Mouse (Mus musculus) G1E (cell line): Measurements from ENCODE around the gene Plbd1.

Experiments used
- CTCF ChIP-seq: IDR thresholded peaks from 2 replicates; pipeline ENCODE4 v1.5.1; 2012; ENCODE audit warnings: low read depth, low read length, inconsistent platforms, mixed read lengths
- GATA1 ChIP-seq: IDR thresholded peaks from 2 replicates; pipeline ENCODE4 v1.6.1; 2012; ENCODE audit warnings: borderline replicate concordance, low read length, inconsistent platforms, mixed read lengths
- GATA2 ChIP-seq: IDR thresholded peaks from 2 replicates; pipeline ENCODE4 v1.6.1; 2012; ENCODE audit warnings: low read depth, low read length, inconsistent platforms, borderline replicate concordance

DNA sequence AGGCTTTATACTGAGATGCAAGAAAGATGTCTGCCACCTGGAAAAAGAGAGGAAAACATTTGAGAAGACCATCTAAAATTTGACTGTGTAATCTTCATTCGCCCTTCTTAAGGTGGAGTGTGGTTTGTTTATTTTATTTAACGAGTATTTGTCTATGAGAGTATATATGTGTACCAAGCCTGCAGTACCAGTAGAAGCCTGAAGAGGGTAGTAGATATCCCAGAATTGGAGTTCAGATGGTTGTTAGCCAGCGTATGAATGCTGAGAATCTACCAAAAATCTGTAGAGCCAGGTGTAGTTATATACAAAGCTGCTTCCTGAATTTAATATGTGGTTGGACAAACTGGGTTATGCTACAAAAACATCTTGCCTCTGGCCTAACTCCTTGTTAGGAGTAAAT, 49.4 kb downstream of the Plbd1 start:
- TF ChIP-seq CTCF: no peak
- TF ChIP-seq GATA1: no peak
- TF ChIP-seq GATA2: no peak
